ENCODE assay signal across 11 mouse cellular contexts in the genomic region with DNA sequence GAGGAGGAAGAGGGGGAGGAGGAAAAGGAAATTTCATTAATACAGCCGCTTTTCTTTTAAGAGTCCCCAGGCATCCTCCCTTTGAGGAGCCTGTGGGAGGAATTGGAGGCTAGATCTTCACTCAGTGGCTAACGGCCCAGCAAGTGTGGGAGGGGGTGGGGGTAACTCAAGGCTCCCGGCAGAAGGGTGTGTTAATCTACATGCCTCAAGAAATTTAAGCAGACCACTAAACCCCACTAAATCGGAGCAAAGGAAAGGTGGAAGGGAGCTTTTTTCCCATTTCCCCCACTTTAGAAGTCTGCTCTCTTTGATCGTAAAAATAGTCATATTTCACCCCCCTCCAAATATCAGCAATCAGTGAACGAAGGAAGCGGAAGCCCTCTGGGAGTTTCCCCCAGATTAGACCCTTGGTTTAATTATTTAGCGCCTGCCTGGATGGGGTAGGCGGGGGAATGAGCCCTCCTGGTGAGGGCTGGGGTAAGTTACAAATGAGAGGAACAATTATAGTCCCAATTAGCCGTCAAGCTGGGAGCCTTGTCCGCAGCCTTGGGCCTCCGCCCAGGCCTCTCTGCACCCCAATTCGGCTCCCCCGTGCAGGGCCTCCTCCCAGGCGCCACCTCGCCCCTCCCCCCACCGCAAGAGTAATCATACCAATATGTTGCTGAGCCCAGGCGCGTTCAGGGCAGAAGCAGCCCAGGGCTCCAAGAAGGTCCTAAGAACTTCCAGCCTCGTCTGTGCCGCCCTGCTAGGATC. TPM values are rescaled to one million over a fixed set of nuclear protein-coding genes. Genes with fewer than 3 reads are reported as not detected.
DNase-seq lines count a peak whose midpoint lies in the region; ATAC-seq and TF ChIP-seq lines count a peak whose summit lies in the region.
"Had no signal": no experiment of that assay in that cellular context is flagged by ENCODE, and none has a peak within 500 bp of the region (broad histone marks: within the 10 kb centered on the region; RNA-seq: fewer than 3 reads in every experiment).

No protein-coding gene starts in this region.

- no peak overlapping the region for H3K4me3 ChIP-seq in heart, postnatal 0 days (ENCODE audit: low read depth, low read length)

- no peak for TF ChIP-seq EP300 in heart, postnatal 0 days (IDR thresholded peaks at IDR 0.05; ENCODE audit: low read depth)

- no peak for DNase-seq in heart, postnatal 0 days (ENCODE audit: low spot score)
- DNase-seq in heart, adult 18-20 months, result no peak
- DNase-seq in testis, postnatal 10 days (ENCODE audit: low spot score), result peak; percentile 81
- DNase-seq in testis, postnatal 14 days (ENCODE audit: low spot score), result no peak
- peak; percentile 81 for DNase-seq in hindlimb bud, embryonic 11.5 days (ENCODE audit: extremely low spot score, low read depth, low spot score)
- DNase-seq in spleen, postnatal 10 days (ENCODE audit: low spot score in 2 of 2), result no peak
- DNase-seq in gastrocnemius, postnatal 4 days (ENCODE audit: low spot score in 2 of 2), result no peak
- DNase-seq in layer of hippocampus, adult 9-11 months, result no peak
- DNase-seq: gastrocnemius, postnatal 25 days; thymus, postnatal 36 days had no signal

- no peaks in the 10 kb centered on the region for H3K36me3 ChIP-seq in heart, postnatal 0 days (replicated peaks; ENCODE audit: control insufficient read depth, insufficient read depth, low read length)

- H3K4me1 ChIP-seq in heart, postnatal 0 days (ENCODE audit: control insufficient read depth, insufficient read depth), result peaks cover 5% of the 10 kb centered on the region; the same call in 1 of the 2 replicates

- no peak for TF ChIP-seq CTCF in heart, postnatal 0 days (IDR thresholded peaks at IDR 0.05; ENCODE audit: low read depth)

- no peak for ATAC-seq in heart, postnatal 0 days (ENCODE audit: insufficient read depth, low read depth)

- no peaks in the 10 kb centered on the region for H3K27me3 ChIP-seq in heart, postnatal 0 days (ENCODE audit: control insufficient read depth, insufficient read depth, low read length)

- H3K9ac ChIP-seq in heart, postnatal 0 days (replicated peaks; ENCODE audit: low read depth, low read length), result no peak overlapping the region

- H3K4me2 ChIP-seq in heart, postnatal 0 days (ENCODE audit: low read depth, low read length), result peak overlapping the region; percentile 12; the same call in 1 of the 2 replicates

- WGBS in heart, postnatal 0 days, result 33% methylated on average over 21 of the region's 21 CpGs

- no peak overlapping the region for H3K27ac ChIP-seq in heart, postnatal 0 days (ENCODE audit: low read depth)

- no peaks in the 10 kb centered on the region for H3K9me3 ChIP-seq in heart, postnatal 0 days (replicated peaks; ENCODE audit: control insufficient read depth, low read length)

RNA-seq across cellular contexts. Expression of gene Prrx2, which starts 1.6 kb away (rescaled TPM):
- total RNA-seq in heart, postnatal 0 days (2014; rRNA removed; ENCODE audit: low replicate concordance), result 8.0 and 24.0 TPM in 2 replicates
- polyA plus RNA-seq in heart, postnatal 0 days (2015; fragmentation: Nextera tagmentation; extraction: Ambion mirVana), result 3.6 and 4.1 TPM in 2 replicates
- total RNA-seq in heart, adult 18-20 months (2021), result 1 to 10 TPM in 1 of 2 experiments, under 1 TPM in 1; 0.92 to 1.5 TPM
- total RNA-seq in gastrocnemius, postnatal 4 days (2021), result 10 to 100 TPM; 12.3 to 13.3 TPM
- total RNA-seq: neutrophil, adult 5-6 weeks had no signal

RNA-seq across cellular contexts. Expression of gene Asb6, which starts 6.3 kb away (rescaled TPM):
- 16.2 and 20.0 TPM in 2 replicates for total RNA-seq in heart, postnatal 0 days (2014; rRNA removed; ENCODE audit: low replicate concordance)
- 12.4 and 13.0 TPM in 2 replicates for polyA plus RNA-seq in heart, postnatal 0 days (2015; fragmentation: Nextera tagmentation; extraction: Ambion mirVana)
- total RNA-seq in heart, adult 18-20 months (2021), result 1 to 10 TPM; 6.6 to 7.4 TPM
- 10 to 100 TPM; 13.4 to 18.9 TPM for total RNA-seq in gastrocnemius, postnatal 4 days (2021)

RNA-seq across cellular contexts. Expression of gene Ntmt1, which starts 28.8 kb away (rescaled TPM):
- 67.2 and 89.9 TPM in 2 replicates for total RNA-seq in heart, postnatal 0 days (2014; rRNA removed; ENCODE audit: low replicate concordance)
- polyA plus RNA-seq in heart, postnatal 0 days (2015; fragmentation: Nextera tagmentation; extraction: Ambion mirVana), result 83.4 and 87.8 TPM in 2 replicates
- 10 to 100 TPM; 22.6 to 29.2 TPM for total RNA-seq in heart, adult 18-20 months (2021)
- total RNA-seq in gastrocnemius, postnatal 4 days (2021), result 10 to 100 TPM; 29.2 to 32.8 TPM

RNA-seq across cellular contexts. Expression of gene 1700001O22Rik, which starts 33.0 kb away (rescaled TPM):
- total RNA-seq in heart, postnatal 0 days (2014; rRNA removed; ENCODE audit: low replicate concordance), result 1.5 and 4.1 TPM in 2 replicates
- 1.9 and 2.0 TPM in 2 replicates for polyA plus RNA-seq in heart, postnatal 0 days (2015; fragmentation: Nextera tagmentation; extraction: Ambion mirVana)
- total RNA-seq in heart, adult 18-20 months (2021), result under 1 TPM; 0.49 to 0.74 TPM
- total RNA-seq in gastrocnemius, postnatal 4 days (2021), result under 1 TPM; 0.69 to 0.88 TPM
- total RNA-seq: neutrophil, adult 5-6 weeks had no signal

Comparison
In these comparisons a context has a peak if more than half of its experiments do, and no peak if none do; other contexts are left out.
1. DNase-seq: peak in testis, postnatal 10 days (single experiment) and hindlimb bud, embryonic 11.5 days (single experiment); none in heart, postnatal 0 days (single experiment), heart, adult 18-20 months (0 of 2), testis, postnatal 14 days (single experiment), spleen, postnatal 10 days (0 of 2), gastrocnemius, postnatal 4 days (0 of 2) and layer of hippocampus, adult 9-11 months (single experiment).